Mouse (Mus musculus) midbrain, embryonic 11.5 days (tissue): ENCODE measurements around the gene 1700028J19Rik. TPM values are rescaled to one million over a fixed set of nuclear protein-coding genes. Genes with fewer than 3 reads are reported as not detected.
A peak's percentile ranks its signal among the peaks of the same experiment; 100 is the strongest.

ENCODE experiments used
- ATAC-seq: fragments of 200-750 bp; cut with Nextera tagmentation; 2 replicates; pipeline ENCODE4 v1.8.0; 2017; ENCODE audit warnings: moderate TSS enrichment, moderate library complexity; ENCODE audit not compliant: low FRiP score
- DNase-seq: peaks from one replicate; pipeline ENCODE4 v3.0.0; 2015; ENCODE audit warnings: low spot score; ENCODE audit errors: missing footprints
- H3K27ac ChIP-seq: fragments of 300-500 bp; sonication (generic); 2 replicates; pipeline ENCODE4 v1.5.1; 2014; ENCODE audit warnings: low read depth, low read length
- H3K27me3 ChIP-seq: fragments of 300-500 bp; sonication (generic); 2 replicates; pipeline ENCODE4 v1.6.1; 2014; ENCODE audit warnings: mild to moderate bottlenecking, low read length, moderate library complexity, mixed read lengths; ENCODE audit not compliant: control insufficient read depth, insufficient read depth
- H3K36me3 ChIP-seq: fragments of 300-500 bp; sonication (generic); 2 replicates; pipeline ENCODE4 v1.6.1; 2014; ENCODE audit warnings: mild to moderate bottlenecking, low read length, moderate library complexity, mixed read lengths; ENCODE audit not compliant: control insufficient read depth, insufficient read depth
- H3K4me1 ChIP-seq: fragments of 300-500 bp; sonication (generic); 2 replicates; pipeline ENCODE4 v1.6.1; 2014; ENCODE audit warnings: low read length; ENCODE audit not compliant: control insufficient read depth, insufficient read depth
- H3K4me2 ChIP-seq: fragments of 300-500 bp; sonication (generic); 2 replicates; pipeline ENCODE4 v1.6.1; 2014; ENCODE audit warnings: mild to moderate bottlenecking, moderate library complexity
- H3K4me3 ChIP-seq: fragments of 300-500 bp; sonication (generic); 2 replicates; pipeline ENCODE4 v1.5.1; 2014; ENCODE audit warnings: low read depth, low read length
- H3K9ac ChIP-seq: fragments of 300-500 bp; sonication (generic); 2 replicates; pipeline ENCODE4 v1.6.1; 2014; ENCODE audit warnings: low read length
- H3K9me3 ChIP-seq: fragments of 300-500 bp; sonication (generic); 2 replicates; pipeline ENCODE4 v1.6.1; 2016; ENCODE audit warnings: low read length; ENCODE audit not compliant: control insufficient read depth
- WGBS: fragments of 180-500 bp; shearing (Covaris S2); extraction: QIAGEN DNeasy Blood & Tissue Kit; methylation state at CpG from one replicate; pipeline ENCODE4 v1.1.7; 2014; 5-methylcytosine and 5-hydroxymethylcytosine counted together
- polyA plus RNA-seq: library from polyadenylated mRNA; unstranded; fragments of >200 nt; fragmentation: Nextera tagmentation; extraction: Ambion mirVana; gene quantifications from 2 replicates; pipeline ENCODE4 v1.2.1, GENCODE M21; 2014

The 1700028J19Rik gene
- polyA plus RNA-seq = 1.1 and 1.4 TPM in 2 replicates

DNA sequence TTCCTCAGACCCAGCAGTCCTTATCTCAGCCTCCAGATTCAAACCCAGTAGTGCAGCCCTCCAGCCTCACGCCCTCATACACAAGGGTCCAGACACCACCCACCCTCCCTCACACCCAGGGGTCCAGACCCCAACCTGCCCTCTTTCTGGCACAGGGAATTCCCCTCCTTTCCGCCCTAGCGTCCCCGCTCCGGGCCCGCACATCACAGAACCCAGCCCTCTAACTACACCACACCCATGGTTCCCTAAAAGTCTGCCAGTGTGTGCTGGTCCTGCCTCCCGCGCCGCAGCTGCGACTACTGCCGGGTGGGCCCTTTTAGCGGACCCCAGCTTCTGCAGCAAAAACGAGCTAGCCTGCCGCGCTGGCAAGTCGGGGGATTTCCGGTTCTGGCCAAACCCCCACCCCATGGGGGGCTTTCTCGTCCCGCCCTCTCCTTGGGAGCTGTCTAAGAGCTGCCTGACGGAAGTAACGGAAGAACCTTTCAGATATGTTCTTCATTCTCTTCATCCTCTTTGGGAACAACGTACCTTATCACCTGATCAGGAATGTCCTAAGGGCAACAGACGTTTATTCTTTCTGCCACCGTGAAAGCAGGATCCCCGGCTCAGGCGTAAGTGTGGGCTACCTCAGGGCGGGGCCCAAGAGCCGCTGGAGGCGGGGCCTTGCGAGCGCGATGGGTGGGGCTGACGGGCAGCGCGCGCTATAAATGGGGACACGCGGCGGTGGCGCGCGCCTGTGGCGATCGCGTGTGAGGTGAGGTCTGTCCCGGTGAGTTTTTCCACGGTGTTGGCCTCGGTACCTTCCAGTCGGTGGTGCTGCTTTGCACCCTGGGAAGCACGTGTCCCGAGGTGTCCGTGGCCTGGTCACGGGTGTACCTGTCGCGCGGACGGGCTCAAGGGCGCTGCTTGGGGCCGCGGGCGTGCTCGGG, at the start of gene 1700028J19Rik, which contains the start of gene 2410002F23Rik:
TSS of gene 1700028J19Rik (minus strand) at position 641 of the 929 bp plus-strand sequence.
TSS of gene 2410002F23Rik (plus strand) at position 668 of the 929 bp plus-strand sequence.
- H3K27ac ChIP-seq = peak within 1 kb of the TSS; percentile 77
- H3K9ac ChIP-seq = peak within 1 kb of the TSS; percentile 95
- DNase-seq (peak; percentile 99), ATAC-seq (peak; percentile 88)
- peaks cover 12% of the 10 kb centered on the region; the same call in 1 of the 2 replicates for H3K36me3 ChIP-seq
- peak within 1 kb of the TSS; percentile 57 for H3K4me2 ChIP-seq
- H3K4me3 ChIP-seq = peak within 1 kb of the TSS; percentile 91
- under 1% methylated on average over 62 of the region's 62 CpGs for WGBS
- no peaks in the 10 kb centered on the region for H3K9me3 ChIP-seq
- no peaks in the 10 kb centered on the region for H3K27me3 ChIP-seq
- peaks cover 11% of the 10 kb centered on the region; the same call in 1 of the 2 replicates for H3K4me1 ChIP-seq

DNA sequence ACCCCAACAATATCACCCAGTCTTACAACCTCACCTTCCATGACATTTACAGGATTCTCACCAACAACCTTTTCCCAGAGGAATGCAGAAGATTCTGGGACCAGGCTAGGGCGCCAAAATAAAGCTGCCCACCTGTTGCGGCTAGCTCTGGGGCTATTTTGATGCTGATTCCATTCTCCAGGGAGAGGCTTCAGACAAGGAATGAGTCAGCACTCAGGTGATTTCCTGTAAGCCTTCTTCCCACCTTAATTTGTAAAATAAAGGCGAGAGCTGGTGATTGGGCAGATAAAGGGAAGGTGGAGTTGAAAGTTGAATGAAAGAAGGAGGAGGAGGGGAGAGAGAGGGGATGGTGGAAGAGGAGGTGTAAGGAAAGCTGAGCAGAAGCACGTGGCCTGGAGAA, 44.9 kb upstream of the 1700028J19Rik start:
- WGBS = 55% methylated on average over 4 of the region's 4 CpGs
- no peaks in the 10 kb centered on the region for H3K27me3 ChIP-seq
- H3K36me3 ChIP-seq = no peaks in the 10 kb centered on the region
- no peaks in the 10 kb centered on the region for H3K4me1 ChIP-seq
- no peak overlapping the region for H3K27ac ChIP-seq
- DNase-seq = no peak
- no peak overlapping the region for H3K4me3 ChIP-seq
- H3K9ac ChIP-seq = no peak overlapping the region
- H3K9me3 ChIP-seq = no peaks in the 10 kb centered on the region
- ATAC-seq = no peak
- H3K4me2 ChIP-seq = no peak overlapping the region

DNA sequence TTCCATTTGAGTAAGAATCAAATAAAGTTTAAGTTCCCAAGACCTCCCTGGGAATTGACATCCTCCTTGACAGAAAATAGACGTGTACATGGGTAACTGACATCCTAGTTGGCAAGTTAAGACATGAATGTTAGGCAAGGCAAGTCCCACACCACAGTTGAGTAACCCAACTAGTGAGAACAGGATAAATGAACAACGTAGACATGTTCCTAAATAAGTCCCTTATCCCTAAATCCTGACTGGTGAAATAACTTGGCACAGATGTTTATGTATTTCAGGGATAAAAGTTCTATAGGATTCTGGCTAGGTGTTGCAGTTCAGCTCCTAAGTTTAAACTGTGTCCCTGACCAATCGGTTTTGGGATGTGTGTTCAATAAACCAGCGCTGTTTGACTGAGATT, 44.5 kb upstream of the 1700028J19Rik start:
- H3K4me1 ChIP-seq = no peaks in the 10 kb centered on the region
- no peak for ATAC-seq
- H3K4me3 ChIP-seq = no peak overlapping the region
- no peak overlapping the region for H3K4me2 ChIP-seq
- H3K27ac ChIP-seq = no peak overlapping the region
- no peaks in the 10 kb centered on the region for H3K36me3 ChIP-seq
- no peaks in the 10 kb centered on the region for H3K9me3 ChIP-seq
- WGBS = 78% methylated on average over 4 of the region's 4 CpGs
- DNase-seq = peak; percentile 51
- no peaks in the 10 kb centered on the region for H3K27me3 ChIP-seq
- no peak overlapping the region for H3K9ac ChIP-seq

DNA sequence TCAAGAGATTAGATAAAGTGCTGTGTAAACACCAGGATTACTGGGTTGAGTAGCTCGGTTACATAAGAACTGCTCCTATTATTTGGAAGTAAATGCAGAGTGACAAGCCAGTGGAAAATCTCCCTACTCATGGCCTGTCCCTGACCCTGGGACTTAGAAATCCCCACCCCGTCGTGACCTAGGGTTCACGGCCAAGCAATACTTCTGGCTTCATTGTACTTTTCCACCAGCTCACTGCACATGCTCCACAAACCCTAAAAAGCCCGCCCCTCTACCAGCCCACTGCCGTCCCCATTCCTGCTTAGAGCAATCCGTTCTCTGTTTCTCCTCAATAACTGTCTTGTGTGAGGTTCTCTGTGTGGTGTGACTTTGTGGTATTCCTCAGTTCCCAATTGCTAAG, 41.3 kb upstream of the 1700028J19Rik start:
- peak; percentile 72 for DNase-seq
- Histone ChIP-seq H3K4me3 (no peak overlapping the region), H3K9me3 (no peaks in the 10 kb centered on the region), H3K27me3 (no peaks in the 10 kb centered on the region), H3K36me3 (no peaks in the 10 kb centered on the region), H3K4me1 (no peaks in the 10 kb centered on the region), H3K4me2 (no peak overlapping the region), H3K9ac (no peak overlapping the region), H3K27ac (no peak overlapping the region)
- ATAC-seq = no peak
- WGBS = 49% methylated on average over 7 of the region's 7 CpGs

DNA sequence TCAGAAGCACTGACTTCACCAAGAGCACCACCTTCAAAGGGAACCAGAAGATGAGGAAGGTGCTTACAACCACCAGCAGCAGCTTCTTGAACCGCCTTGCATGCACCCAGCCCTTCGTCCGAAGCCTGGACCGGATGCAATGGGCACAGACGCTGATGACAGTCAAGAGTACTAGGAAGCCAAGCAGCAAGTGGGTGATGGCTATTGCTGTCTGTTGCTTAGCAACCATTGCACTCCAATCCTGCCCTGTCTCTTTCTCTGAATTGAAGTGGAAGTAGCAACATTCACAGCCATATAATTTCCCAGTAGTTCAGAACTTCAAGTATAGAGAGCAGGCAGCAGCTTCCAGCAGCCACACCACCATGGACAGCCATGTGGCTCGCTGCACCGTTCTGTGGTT, 35.1 kb upstream of the 1700028J19Rik start:
- no peak for DNase-seq
- H3K4me2 ChIP-seq = no peak overlapping the region
- WGBS = 84% methylated on average over 7 of the region's 7 CpGs

DNA sequence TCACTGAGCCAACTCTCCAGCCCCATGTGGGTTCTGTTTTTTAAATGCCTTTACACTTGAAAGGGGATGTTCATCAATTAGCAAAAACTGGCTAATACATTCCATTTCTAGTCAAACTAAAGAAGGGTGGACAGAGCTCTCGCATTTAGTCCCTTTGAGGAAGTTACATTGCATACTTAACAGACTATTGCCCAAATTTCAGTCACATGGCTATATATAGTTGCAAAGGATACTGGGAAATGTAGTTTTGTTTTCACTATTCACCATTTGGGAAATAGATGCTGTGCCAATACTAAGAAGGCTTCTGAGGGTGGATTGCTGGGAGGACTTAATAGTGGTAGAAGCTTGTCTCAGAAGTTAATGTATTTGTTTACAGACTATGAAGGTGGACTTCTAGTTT, 34.5 kb upstream of the 1700028J19Rik start:
- Histone ChIP-seq H3K9me3 (no peaks in the 10 kb centered on the region), H3K4me3 (no peak overlapping the region), H3K9ac (no peak overlapping the region), H3K4me1 (no peaks in the 10 kb centered on the region), H3K36me3 (no peaks in the 10 kb centered on the region), H3K27me3 (no peaks in the 10 kb centered on the region), H3K4me2 (no peak overlapping the region), H3K27ac (no peak overlapping the region)
- WGBS = 74% methylated on average over 1 of the region's 1 CpGs
- DNase-seq (no peak), ATAC-seq (no peak)

More for the DNA sequence above, 35.1 kb upstream of the 1700028J19Rik start:
- no peaks in the 10 kb centered on the region for H3K9me3 ChIP-seq
- H3K9ac ChIP-seq = no peak overlapping the region
- H3K4me3 ChIP-seq = no peak overlapping the region
- H3K4me1 ChIP-seq = no peaks in the 10 kb centered on the region
- H3K36me3 ChIP-seq = no peaks in the 10 kb centered on the region
- no peak overlapping the region for H3K27ac ChIP-seq
- no peaks in the 10 kb centered on the region for H3K27me3 ChIP-seq
- ATAC-seq = no peak

DNA sequence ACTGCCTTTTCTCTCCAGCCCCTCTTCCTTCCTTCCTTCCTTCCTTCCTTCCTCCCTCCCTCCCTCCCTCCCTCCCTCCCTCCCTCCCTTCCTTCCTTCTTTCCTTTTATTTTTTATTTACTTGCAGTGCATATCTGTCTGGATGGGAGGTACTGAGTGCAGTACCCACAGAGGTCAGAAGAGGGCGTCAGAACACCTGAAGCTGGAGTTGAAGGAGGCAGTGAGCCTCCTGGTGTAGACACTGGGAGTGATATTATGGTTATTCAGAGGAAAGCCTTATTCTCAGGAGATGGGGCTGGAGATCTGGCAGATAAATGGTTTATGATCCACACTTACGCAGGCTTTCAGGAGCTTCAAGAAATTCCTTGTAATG, 30.7 kb upstream of the 1700028J19Rik start:
- no peak for ATAC-seq
- no peaks in the 10 kb centered on the region for H3K4me1 ChIP-seq

DNA sequence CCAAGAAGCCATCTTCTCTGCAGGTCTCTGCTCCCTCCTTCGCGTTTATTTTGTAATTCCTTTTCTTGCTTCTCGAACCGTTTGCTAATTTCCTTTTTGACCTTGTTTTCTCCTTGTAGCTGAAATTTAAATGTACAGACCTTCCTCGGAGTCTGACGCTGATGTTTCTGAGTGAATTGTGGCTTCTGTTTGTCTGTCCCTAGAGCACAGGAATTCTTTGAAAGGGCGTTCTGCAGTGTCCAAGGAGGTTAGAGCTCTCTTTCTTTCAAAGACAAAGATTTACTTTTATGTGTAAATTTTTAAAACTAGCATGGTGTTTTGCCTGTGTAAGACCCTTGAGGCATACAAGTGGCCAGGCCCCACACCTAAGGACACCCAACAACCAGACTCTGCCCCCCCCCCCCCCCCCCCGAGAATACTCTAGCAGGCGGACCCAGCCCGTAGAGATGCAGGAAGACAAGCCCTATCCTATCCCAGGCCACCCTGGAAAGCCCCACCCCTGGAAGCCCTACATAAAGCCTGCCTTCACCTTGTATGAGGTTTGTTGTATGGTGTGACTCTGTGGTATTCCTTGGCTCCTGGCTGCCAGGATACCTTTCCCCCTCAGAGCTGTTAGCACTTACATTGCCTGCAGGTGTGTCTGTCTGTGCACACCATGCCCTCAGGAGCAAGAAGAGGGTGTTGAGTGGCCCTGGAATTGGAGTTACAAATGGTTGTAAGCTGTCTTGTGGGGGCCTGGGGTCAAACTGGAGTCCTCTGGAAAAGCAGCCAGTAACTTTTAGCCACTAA, 30.2 kb upstream of the 1700028J19Rik start:
- no peak overlapping the region for H3K4me3 ChIP-seq
- ATAC-seq (no peak), DNase-seq (peak; percentile 73)
- no peak overlapping the region for H3K9ac ChIP-seq
- peaks cover 4% of the 10 kb centered on the region; the same call in 1 of the 2 replicates for H3K27me3 ChIP-seq
- H3K36me3 ChIP-seq = no peaks in the 10 kb centered on the region
- H3K9me3 ChIP-seq = no peaks in the 10 kb centered on the region
- H3K4me1 ChIP-seq = no peaks in the 10 kb centered on the region
- H3K27ac ChIP-seq = no peak overlapping the region
- 77% methylated on average over 8 of the region's 10 CpGs for WGBS
- H3K4me2 ChIP-seq = no peak overlapping the region

More for the DNA sequence above, 30.7 kb upstream of the 1700028J19Rik start:
- Histone ChIP-seq H3K9ac (no peak overlapping the region), H3K4me3 (no peak overlapping the region), H3K9me3 (no peaks in the 10 kb centered on the region), H3K27ac (no peak overlapping the region), H3K27me3 (peaks cover 4% of the 10 kb centered on the region; the same call in 1 of the 2 replicates), H3K4me2 (no peak overlapping the region), H3K36me3 (no peaks in the 10 kb centered on the region)
- WGBS = 48% methylated on average over 2 of the region's 2 CpGs
- DNase-seq = peak; percentile 84
